Mouse (Mus musculus) telencephalon, adult 2 months (tissue): ENCODE measurements around the gene Rac2.

Source experiments
- DNase-seq: peaks from one replicate; pipeline ENCODE4 v3.0.0-alpha.2; 2011; ENCODE audit warnings: low read depth, low spot score

Rac2 gene

GRCm38 (mm10) chr15:78521892-78522291, 50.7 kb downstream of the Rac2 start:
- no peak for DNase-seq

DNA sequence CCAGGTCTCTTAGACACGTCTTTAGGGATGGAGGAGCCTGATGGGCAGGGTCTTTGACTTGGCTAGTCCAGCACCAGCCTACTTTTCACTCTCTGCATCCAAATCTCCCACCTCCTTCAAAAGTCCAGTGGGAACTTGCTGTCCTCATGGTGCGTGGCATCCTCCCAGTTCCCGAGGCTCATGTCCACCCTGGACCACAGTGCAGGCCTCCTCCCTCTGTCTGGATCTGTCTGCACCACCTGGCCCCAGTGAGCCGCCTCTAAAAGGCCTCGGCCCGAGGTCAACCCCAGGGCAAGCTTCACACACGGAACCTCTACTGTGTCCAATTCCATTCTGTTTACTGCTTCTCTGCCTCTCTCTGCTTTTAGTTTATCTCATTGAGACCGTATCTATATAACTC, 51.3 kb downstream of the Rac2 start:
- DNase-seq: no peak

DNA sequence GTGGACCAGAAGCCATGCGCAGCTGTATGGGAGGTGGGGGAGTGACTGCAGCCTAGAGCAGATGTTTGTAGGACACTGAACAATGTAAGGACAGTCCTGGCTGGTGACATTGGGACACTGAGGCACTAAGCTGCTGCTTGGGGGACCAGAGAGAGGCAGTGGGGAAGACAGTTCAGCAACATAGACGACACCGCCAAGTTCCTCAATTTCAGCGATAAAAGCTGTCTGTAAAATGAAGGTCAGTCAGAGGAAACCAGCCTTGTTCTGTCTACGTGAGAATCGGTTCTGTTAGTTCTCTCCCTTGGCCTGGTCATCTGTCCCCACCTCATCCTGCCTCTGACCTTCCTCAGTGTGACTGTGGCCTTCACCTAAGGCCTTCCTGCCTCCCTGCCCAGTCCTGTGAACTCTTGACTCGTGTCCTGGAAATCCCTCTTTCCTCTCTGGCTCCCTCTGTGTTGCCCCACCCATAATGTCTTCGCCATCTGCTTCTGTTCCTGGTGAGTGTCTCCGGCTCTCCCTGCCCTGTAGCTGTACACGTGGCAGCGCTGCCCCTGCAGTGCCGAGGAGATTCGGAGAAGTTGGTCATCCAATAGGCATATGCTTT, 52.4 kb downstream of the Rac2 start:
- no peak for DNase-seq

- DNase-seq: no peak
These were observed 54.4 kb downstream of the Rac2 start for GRCm38 (mm10) chr15:78518221-78518620.

- DNase-seq: no peak
These were observed 56.8 kb downstream of the Rac2 start for GRCm38 (mm10) chr15:78515759-78516158.

GRCm38 (mm10) chr15:78514393-78515146, 58.0 kb downstream of the Rac2 start:
- DNase-seq: peak; percentile 47

DNA sequence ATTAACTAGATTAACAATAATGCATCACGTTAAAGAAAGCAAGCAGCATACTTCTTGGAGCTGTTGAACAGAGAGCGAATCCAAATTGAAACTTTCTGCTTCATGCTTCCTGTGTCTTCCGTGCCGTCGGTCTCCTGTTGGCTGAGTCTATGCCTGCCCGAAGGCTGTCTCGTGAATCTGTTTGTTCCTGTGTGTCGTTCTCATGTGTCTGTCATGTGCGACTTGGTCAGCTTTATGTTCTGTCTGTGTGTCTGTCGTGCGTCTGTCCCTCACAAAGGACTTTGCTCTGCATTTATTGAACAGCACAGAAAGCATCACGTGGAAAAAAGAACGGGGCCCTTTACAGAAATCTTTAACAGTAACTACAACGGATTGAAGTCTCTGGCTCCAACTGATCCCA, 59.6 kb downstream of the Rac2 start:
- no peak for DNase-seq

GRCm38 (mm10) chr15:78511951-78512350, 60.6 kb downstream of the Rac2 start:
- no peak for DNase-seq

- DNase-seq: no peak
These were observed 61.8 kb downstream of the Rac2 start for GRCm38 (mm10) chr15:78510736-78511135.

DNA sequence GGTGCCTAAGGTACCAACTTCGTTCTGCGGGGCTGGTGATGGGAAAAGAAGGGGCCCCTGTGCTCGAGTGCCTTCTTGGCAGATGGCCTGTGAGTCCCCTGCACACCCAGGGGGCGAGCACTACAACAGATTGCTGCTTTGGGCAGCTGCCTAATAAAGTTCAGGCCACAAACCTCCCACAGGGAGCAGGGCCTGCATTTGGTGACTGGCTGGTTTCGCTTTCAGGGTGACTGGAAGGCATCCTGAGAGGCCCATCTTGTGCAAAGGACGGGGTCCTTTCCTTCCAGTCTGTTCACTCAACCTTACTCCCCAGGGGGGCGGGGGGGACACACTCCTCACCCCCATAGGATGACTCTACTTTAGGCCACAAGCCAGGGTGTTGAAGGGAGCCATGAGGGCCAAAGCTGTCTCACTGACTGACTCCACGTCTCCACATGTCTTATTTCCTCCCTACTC, 62.4 kb downstream of the Rac2 start:
- no peak for DNase-seq

GRCm38 (mm10) chr15:78509297-78509899, 63.2 kb downstream of the Rac2 start:
- no peak for DNase-seq
